Mouse (Mus musculus) cerebellum, postnatal 25 days (tissue): ENCODE data around the gene Foxn1.

Source experiments
- DNase-seq, 2 experiments: peaks; one replicate each; pipeline ENCODE4 v3.0.0; 2021; ENCODE audit warnings: mixed read lengths in 2 of 2

Foxn1 gene

GRCm38 (mm10) chr11:78386508-78387043, at the start of gene Foxn1:
Gene Foxn1, minus strand, starts transcription at chr11:78386558.
- no peak for DNase-seq

- DNase-seq, result peak in 1 of 2 experiments; percentile 25
Observed at GRCm38 (mm10) chr11:78435776-78436349, 49.5 kb upstream of the Foxn1 start.

DNA sequence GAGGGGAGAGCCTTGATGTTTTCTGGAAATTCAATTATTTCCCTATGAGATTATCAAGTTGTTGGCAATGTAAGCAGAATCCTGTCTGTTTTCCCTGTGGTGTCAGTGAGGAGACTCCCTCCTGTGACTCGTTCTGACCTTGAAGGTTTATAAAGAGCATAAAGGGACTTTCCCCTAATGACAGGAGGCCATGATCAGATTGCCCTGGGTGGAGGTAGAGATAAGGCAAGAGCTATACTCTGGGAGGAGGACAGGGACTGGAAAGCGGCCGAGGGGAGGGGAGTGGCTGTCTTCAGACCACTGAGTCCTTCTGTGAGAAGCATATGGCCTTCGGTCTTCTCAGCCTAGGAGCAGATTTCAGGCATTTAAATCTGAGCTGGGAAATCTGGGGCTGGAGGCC, 47.7 kb upstream of the Foxn1 start:
- DNase-seq, result no peak

GRCm38 (mm10) chr11:78431176-78431575, 44.8 kb upstream of the Foxn1 start:
- peak; percentile 27 to 57 for DNase-seq

GRCm38 (mm10) chr11:78430195-78430878, 44.0 kb upstream of the Foxn1 start:
- DNase-seq, result no peak

DNA sequence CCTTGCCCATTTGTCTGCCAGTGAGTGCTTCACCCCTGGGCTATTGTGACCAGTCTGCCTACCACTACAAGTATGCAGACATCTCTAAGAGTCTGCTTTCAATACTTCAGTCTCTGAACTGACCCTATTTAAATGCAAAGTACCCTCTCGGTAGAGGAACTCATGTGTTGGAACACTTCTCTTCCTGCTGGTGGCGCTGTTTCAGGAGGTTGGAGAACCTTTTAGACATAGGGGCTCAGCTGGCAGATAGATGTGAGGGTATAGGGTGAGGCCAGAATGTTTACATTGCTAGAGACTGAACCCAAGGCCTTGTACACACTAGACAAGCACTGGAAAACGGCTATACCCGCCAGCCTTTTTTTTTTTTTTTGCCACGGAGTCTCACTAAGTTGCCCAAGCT, 42.0 kb upstream of the Foxn1 start:
- DNase-seq, result no peak

- DNase-seq, result no peak
Observed at GRCm38 (mm10) chr11:78427655-78428054, 41.3 kb upstream of the Foxn1 start.

- no peak for DNase-seq
Observed at GRCm38 (mm10) chr11:78425572-78425971, 39.2 kb upstream of the Foxn1 start.

GRCm38 (mm10) chr11:78424352-78424751, 38.0 kb upstream of the Foxn1 start:
- peak in 1 of 2 experiments; percentile 21 for DNase-seq

DNA sequence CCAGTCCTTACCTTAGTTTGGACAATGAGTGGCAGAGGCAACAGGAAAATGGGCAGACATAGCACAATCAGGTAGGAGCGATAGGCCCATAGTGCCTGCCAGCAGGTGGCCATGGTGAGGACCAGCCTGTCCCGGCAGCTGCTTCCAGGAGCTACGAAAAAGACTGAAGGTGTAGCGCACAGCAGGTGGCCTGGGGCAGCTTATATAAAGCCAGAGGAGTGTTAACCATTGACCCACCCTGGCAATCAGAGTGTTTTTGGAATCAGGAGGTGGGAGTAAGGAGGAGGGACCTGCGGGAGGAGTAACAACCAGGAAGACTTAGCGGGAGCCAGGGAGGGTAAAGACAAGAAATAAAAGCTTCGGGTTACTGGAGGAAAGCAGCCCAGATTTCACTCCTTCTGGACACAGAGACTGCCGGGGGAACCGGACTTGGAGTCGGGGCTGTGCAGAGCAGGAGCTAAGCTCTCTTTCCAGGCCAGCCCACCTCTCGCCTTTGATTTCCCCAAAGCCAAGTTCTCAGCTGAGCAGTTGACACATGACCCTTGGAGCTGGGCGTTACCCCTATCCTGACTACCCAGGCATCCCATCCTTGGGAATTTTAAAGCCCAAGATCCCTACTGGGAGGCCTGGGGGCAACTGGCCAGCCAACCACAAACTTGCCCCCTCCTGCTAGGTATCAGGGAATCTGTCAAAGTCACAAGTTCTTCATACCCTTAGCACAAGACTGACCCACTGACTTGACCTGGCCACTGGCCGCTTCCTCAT, 35.9 kb upstream of the Foxn1 start, which contains the start of gene Slc13a2:
Slc13a2 (minus strand) TSS at position 163 of the 765 bp plus-strand sequence.
- peak in 1 of 2 experiments; percentile 20 for DNase-seq

DNA sequence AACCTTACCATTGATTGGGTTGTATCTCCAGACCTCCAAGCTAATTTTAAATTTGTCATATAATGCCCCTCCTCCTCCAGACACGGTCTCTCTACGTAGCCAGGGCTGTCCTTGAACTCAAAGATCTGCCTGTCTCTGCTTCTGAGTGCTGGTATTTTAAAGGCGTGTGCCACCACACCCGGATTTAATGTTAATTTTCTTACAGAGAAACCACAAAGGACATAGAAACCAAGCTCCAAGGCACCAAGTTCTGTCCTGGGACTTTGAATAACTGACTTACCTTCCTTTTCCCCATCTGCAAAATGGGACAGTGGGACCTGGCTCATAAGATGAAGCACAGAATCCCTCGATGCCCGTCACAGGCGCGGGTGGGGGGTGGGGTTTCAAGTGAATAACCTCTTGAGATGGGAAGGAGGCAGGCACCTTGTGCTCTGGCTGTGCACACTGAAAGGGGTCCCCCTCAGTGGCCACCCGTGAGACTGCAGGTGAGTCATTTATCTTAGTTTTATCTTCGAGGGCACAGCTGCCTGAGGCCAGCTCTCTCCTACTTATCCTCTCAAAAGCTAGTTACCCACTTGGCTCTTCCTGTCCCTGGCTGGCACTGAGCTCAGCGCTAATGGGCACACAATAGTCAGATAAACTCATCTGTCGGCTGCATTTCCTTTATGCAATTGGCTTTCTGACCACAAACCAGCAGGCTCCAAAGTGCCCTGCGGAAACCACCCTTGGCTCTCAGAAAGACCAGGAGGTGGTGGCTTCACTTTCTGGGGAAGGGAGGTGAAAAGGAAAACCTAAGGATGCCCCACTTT, 35.0 kb upstream of the Foxn1 start:
- no peak for DNase-seq

DNA sequence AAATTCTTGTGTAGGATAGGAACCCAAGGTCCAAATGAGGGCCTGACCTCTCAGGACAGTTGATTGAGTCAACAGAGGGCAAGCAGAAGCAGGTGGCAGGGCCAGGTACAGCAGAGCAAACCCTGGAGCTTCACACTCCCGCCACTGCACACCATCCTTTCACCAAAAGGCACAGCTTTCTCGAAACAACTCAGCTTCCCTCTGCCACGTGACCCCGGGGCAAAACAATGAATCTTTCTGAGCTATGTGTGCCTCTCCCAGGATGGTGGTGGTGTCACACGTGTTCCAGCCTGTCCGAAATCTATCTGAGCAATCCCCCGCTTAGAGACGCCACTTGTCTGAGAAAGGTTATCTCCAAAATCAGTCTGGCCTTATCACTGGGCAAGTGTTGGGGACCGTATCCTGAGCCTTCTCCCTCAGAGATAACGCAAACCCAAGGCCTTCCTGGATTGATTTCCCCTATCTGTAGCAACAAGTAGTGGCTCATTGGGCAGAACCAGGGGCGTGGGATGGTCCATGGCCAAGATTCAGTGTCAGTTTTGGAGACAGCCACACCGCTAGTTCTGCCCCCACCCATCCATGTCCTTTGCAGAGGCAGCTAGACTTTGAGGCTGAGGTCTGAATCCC, 34.0 kb upstream of the Foxn1 start:
- DNase-seq, result no peak

DNA sequence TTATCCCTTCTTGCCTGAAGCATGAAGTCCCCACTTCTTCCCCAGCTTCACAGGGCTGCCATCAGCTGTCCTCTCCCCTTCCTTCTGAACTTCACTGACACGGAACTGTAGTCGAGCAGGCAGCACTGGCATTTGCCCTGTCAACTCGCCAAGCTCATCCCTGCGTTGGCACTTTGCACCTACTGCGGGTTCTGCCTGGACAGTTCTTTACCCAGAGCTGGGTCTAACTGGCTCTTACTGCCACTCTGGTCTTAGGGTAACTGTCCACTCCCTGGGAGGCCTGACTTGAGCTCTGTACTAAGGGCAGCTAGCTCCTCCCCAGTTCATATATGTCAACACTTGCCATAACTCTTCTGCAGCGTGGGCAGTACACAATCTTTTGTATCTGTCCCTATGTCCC, 30.5 kb upstream of the Foxn1 start:
- peak in 1 of 2 experiments; percentile 41 for DNase-seq

DNA sequence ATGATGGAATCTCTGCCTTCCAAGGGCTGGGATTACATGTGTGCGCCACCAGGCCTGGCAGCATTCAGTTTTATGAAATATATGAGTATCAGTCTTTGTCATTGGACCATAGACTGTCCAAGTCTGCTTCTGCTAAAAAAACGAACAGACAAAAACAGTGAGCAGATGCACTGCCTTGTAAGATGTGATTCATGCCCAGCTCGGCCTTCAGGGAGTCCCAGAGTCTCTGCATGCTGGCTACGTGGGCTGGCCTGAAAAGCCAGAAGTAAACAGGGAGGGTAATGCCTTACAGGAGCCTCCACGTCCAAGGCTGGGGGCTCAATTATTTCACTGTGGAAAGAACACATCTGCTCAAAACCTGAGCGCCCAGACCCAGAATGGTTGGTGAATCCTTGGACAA, 26.5 kb upstream of the Foxn1 start:
- no peak for DNase-seq

GRCm38 (mm10) chr11:78412324-78412850, 26.0 kb upstream of the Foxn1 start:
- DNase-seq, result no peak

DNA sequence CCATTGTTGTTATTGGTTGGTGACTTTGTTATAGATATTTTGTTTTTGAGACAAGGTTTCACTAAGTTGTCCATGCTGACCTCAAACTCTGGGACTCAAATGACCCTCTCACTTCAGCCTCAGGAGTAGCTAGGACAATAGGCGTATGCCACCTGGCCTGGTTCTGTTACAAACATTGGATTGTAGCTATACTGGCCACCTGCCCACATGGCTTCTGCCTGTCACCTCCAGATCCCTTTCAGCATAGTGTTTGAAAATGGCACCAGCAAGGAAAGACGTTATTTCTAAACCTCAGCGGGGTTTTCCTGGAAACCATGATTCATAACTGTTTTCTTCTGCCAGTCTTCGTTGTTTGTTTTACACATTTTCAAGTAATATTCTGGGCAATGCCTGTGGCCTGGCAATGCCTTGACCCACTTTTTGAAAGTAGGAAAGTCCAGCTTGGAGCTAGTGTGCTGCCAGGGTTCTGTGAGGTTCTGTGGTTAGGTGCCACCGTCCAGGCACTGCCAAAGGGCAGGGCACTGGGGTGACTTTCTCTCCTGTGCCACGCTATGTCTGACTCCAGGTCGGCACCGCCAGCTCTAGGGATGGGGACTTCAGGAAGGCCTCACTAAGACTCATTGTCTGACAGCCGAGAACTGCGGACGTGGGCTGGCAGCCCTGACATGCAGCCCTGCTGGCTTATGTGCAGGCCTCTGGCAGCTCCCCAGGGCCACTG, 25.4 kb upstream of the Foxn1 start:
- DNase-seq, result peak; percentile 39 to 61

- no peak for DNase-seq
Observed at GRCm38 (mm10) chr11:78408256-78409240, 22.2 kb upstream of the Foxn1 start.

- no peak for DNase-seq
Observed at GRCm38 (mm10) chr11:78402062-78402461, 15.7 kb upstream of the Foxn1 start.

GRCm38 (mm10) chr11:78401469-78401868, 15.1 kb upstream of the Foxn1 start:
- DNase-seq, result no peak

- no peak for DNase-seq
Observed at GRCm38 (mm10) chr11:78400936-78401335, 14.6 kb upstream of the Foxn1 start.
